Mouse (Mus musculus) heart, postnatal 0 days (tissue): Measurements from ENCODE around the gene B3galt2. TPM values are rescaled to one million over a fixed set of nuclear protein-coding genes. Genes with fewer than 3 reads are reported as not detected.
A peak's percentile ranks its signal among the peaks of the same experiment; 100 is the strongest.

Source experiments
- ATAC-seq: fragments of 200-750 bp; cut with Nextera tagmentation; 2 replicates; pipeline ENCODE4 v1.8.0; 2017; ENCODE audit warnings: low read depth, moderate number of reproducible peaks, moderate library complexity; ENCODE audit not compliant: insufficient read depth
- DNase-seq: peaks from one replicate; pipeline ENCODE4 v3.0.0-alpha.2; 2016; ENCODE audit warnings: low spot score
- H3K27ac ChIP-seq: fragments of 300-500 bp; sonication (generic); 2 replicates; pipeline ENCODE4 v1.5.1; 2014; ENCODE audit warnings: low read depth, mild to moderate bottlenecking
- H3K27me3 ChIP-seq: fragments of 300-500 bp; sonication (generic); 2 replicates; pipeline ENCODE4 v1.6.1; 2014; ENCODE audit warnings: low read length, mixed read lengths; ENCODE audit not compliant: control insufficient read depth, insufficient read depth
- H3K36me3 ChIP-seq: fragments of 300-500 bp; sonication (generic); replicated peaks from 2 replicates; pipeline ENCODE4 v1.6.1; 2014; ENCODE audit warnings: low read length, mixed read lengths; ENCODE audit not compliant: control insufficient read depth, insufficient read depth
- H3K4me1 ChIP-seq: fragments of 300-500 bp; sonication (generic); 2 replicates; pipeline ENCODE4 v1.6.1; 2014; ENCODE audit warnings: antibody characterized with exemption; ENCODE audit not compliant: control insufficient read depth, insufficient read depth
- H3K4me2 ChIP-seq: fragments of 300-500 bp; sonication (generic); 2 replicates; pipeline ENCODE4 v1.6.1; 2014; ENCODE audit warnings: low read depth, mild to moderate bottlenecking, low read length, moderate library complexity
- H3K4me3 ChIP-seq: fragments of 300-500 bp; sonication (generic); 2 replicates; pipeline ENCODE4 v1.5.1; 2014; ENCODE audit warnings: low read depth, low read length
- H3K9ac ChIP-seq: fragments of 300-500 bp; sonication (generic); replicated peaks from 2 replicates; pipeline ENCODE4 v1.6.1; 2014; ENCODE audit warnings: low read depth, low read length, mixed read lengths
- H3K9me3 ChIP-seq: fragments of 300-500 bp; sonication (generic); replicated peaks from 2 replicates; pipeline ENCODE4 v1.6.1; 2016; ENCODE audit warnings: low read length; ENCODE audit not compliant: control insufficient read depth
- CTCF ChIP-seq: IDR thresholded peaks from 2 replicates; pipeline ENCODE4 v1.5.1; 2016; ENCODE audit warnings: antibody characterized with exemption, control low read depth, low read depth
- EP300 ChIP-seq: IDR thresholded peaks from 2 replicates; pipeline ENCODE4 v1.6.1; 2016; ENCODE audit warnings: antibody characterized with exemption, low read depth
- WGBS: fragments of 180-500 bp; shearing (Covaris S2); extraction: QIAGEN DNeasy Blood & Tissue Kit; methylation state at CpG from one replicate; pipeline ENCODE4 v1.1.7; 2014; 5-methylcytosine and 5-hydroxymethylcytosine counted together
- polyA plus RNA-seq: library from polyadenylated mRNA; unstranded; fragments of >200 nt; fragmentation: Nextera tagmentation; extraction: Ambion mirVana; gene quantifications from 2 replicates; pipeline ENCODE4 v1.2.1, GENCODE M21; 2015
- total RNA-seq: library from RNA; depleted of rRNA; stranded (reverse); fragments of >200 nt; gene quantifications from 2 replicates; pipeline ENCODE4 v1.2.3, GENCODE M21; 2014; ENCODE audit warnings: low replicate concordance; rRNA removed

The B3galt2 gene
- total and polyA plus RNA-seq, 2 experiments from 2014 or later, result under 0.01 to 0.08 TPM

DNA sequence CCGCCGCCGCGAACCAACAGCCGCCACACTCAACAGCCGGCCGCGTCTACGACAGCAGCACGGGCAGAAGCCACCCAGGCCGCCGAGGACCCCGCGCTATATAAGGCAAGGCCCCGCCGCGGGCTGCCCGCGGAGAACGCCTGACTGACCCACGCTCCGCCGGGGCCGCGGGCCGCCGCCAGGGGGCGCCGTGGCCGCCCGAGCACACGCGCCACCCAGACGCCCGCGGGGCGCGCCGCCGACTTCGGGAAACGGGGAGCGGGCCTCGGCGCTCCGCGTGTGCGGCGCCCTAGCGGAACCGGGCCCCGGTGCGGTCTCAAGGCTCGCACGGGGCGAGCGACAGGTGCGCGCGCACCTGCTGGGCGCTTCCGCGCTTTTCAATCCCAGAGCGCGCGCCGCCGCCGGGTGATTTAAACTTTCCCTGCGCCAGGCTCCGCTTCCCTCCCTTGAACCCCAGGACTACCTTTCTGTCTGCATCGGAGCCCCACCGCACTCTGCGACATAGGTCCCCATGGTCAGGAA, 62.3 kb downstream of the B3galt2 start, which contains the start of gene Cdc73:
TSS of gene Cdc73 (minus strand) at position 153 of the 522 bp plus-strand sequence.
- Histone ChIP-seq H3K36me3 (peaks cover 7% of the 10 kb centered on the region; the same call in 1 of the 2 replicates), H3K4me1 (peaks cover 15% of the 10 kb centered on the region; the same call in 1 of the 2 replicates), H3K4me3 (peak within 1 kb of the TSS; percentile 84), H3K27ac (peak within 1 kb of the TSS; percentile 93), H3K4me2 (peak within 1 kb of the TSS; percentile 77), H3K27me3 (no peaks in the 10 kb centered on the region), H3K9me3 (no peaks in the 10 kb centered on the region), H3K9ac (peak within 1 kb of the TSS; percentile 85)
- WGBS, result 0% methylated on average over 46 of the region's 74 CpGs
- peak; percentile 85 for DNase-seq
- ATAC-seq, result peak; percentile 100
- no peak for TF ChIP-seq EP300
- TF ChIP-seq CTCF, result no peak; the same call in 1 of the 2 replicates

Other genes starting within 250 kb of the B3galt2 start
- 4.3 and 9.9 TPM in 2 replicates for gene Cdc73, start 62.2 kb downstream of the B3galt2 start, total RNA-seq
- gene Cdc73, start 62.2 kb downstream of the B3galt2 start, polyA plus RNA-seq, result 9.9 and 10.7 TPM in 2 replicates
- gene Glrx2, start 75.7 kb downstream of the B3galt2 start, total RNA-seq, result 5.8 and 9.8 TPM in 2 replicates
- gene Glrx2, start 75.7 kb downstream of the B3galt2 start, polyA plus RNA-seq, result 123 and 128 TPM in 2 replicates
- 13.1 and 14.9 TPM in 2 replicates for gene Trove2, start 136.4 kb downstream of the B3galt2 start, total RNA-seq
- gene Trove2, start 136.4 kb downstream of the B3galt2 start, polyA plus RNA-seq, result 7.5 and 8.6 TPM in 2 replicates
- gene Uchl5, start 136.6 kb downstream of the B3galt2 start, total RNA-seq, result 5.8 and 7.2 TPM in 2 replicates
- 46.4 and 49.3 TPM in 2 replicates for gene Uchl5, start 136.6 kb downstream of the B3galt2 start, polyA plus RNA-seq